Mouse (Mus musculus) ES-Bruce4 (cell line): Measurements from ENCODE around the gene Sgca. TPM values are rescaled to one million over a fixed set of nuclear protein-coding genes. Genes with fewer than 3 reads are reported as not detected.
"Not testable (repeated sequence)": the region's sequence is repeated elsewhere in the genome, so short reads cannot be mapped to it uniquely, and the experiment has no call there.

Experiments used
- H3K27ac ChIP-seq: 2 replicates; pipeline ENCODE4 v1.5.1; 2012; ENCODE audit warnings: low read length, inconsistent platforms; ENCODE audit not compliant: insufficient read depth
- H3K27me3 ChIP-seq: 2 replicates; pipeline ENCODE4 v1.6.1; 2012; ENCODE audit warnings: mild to moderate bottlenecking, low read length, inconsistent platforms; ENCODE audit not compliant: control insufficient read depth, poor library complexity, insufficient read depth, severe bottlenecking
- H3K36me3 ChIP-seq: 2 replicates; pipeline ENCODE4 v1.6.1; 2012; ENCODE audit warnings: inconsistent platforms, mild to moderate bottlenecking, low read length, moderate library complexity; ENCODE audit not compliant: control insufficient read depth, poor library complexity, insufficient read depth, severe bottlenecking
- H3K4me1 ChIP-seq: one replicate; pipeline ENCODE4 v1.8.1; 2011; ENCODE audit warnings: low read length; ENCODE audit not compliant: control insufficient read depth, insufficient read depth
- H3K4me3 ChIP-seq: 2 replicates; pipeline ENCODE4 v1.5.1; 2011; ENCODE audit warnings: low read depth, mild to moderate bottlenecking, low read length
- H3K9ac ChIP-seq: 2 replicates; pipeline ENCODE4 v1.6.1; 2012; ENCODE audit warnings: low read depth, mild to moderate bottlenecking, inconsistent platforms; ENCODE audit not compliant: poor library complexity, severe bottlenecking
- H3K9me3 ChIP-seq: replicated peaks from 2 replicates; pipeline ENCODE4 v1.6.1; 2012; ENCODE audit warnings: mild to moderate bottlenecking, low read length, inconsistent platforms; ENCODE audit not compliant: control insufficient read depth, poor library complexity, insufficient read depth, severe bottlenecking
- CTCF ChIP-seq: IDR thresholded peaks from one replicate; pipeline ENCODE4 v1.8.1; 2011; ENCODE audit warnings: low read depth, low read length
- EP300 ChIP-seq: IDR thresholded peaks from 2 replicates; pipeline ENCODE4 v1.6.1; 2011; ENCODE audit warnings: low read depth, low read length; ENCODE audit not compliant: insufficient read depth
- POLR2A ChIP-seq: IDR thresholded peaks from one replicate; pipeline ENCODE4 v1.8.1; 2011; ENCODE audit warnings: low read length; ENCODE audit not compliant: insufficient read depth
- polyA plus RNA-seq: library from polyadenylated mRNA; stranded (reverse); fragments of >200 nt; gene quantifications from 2 replicates; pipeline ENCODE4 v1.2.4, GENCODE M21; 2011; ENCODE audit warnings: low read depth; ENCODE audit not compliant: missing spikeins, insufficient read depth, insufficient read length

The Sgca gene
- polyA plus RNA-seq, 1 experiment: not detected

- Histone ChIP-seq H3K27me3 (no peaks in the 10 kb centered on the region), H3K4me1 (no peaks in the 10 kb centered on the region), H3K4me3 (no peak overlapping the region), H3K27ac (no peak overlapping the region), H3K9ac (no peak overlapping the region), H3K36me3 (no peaks in the 10 kb centered on the region), H3K9me3 (no peaks in the 10 kb centered on the region)
- TF ChIP-seq POLR2A (no peak), CTCF (no peak), EP300 (no peak)
These were observed 4.1 kb downstream of the Sgca start for GRCm38 (mm10) chr11:94971895-94972615.

DNA sequence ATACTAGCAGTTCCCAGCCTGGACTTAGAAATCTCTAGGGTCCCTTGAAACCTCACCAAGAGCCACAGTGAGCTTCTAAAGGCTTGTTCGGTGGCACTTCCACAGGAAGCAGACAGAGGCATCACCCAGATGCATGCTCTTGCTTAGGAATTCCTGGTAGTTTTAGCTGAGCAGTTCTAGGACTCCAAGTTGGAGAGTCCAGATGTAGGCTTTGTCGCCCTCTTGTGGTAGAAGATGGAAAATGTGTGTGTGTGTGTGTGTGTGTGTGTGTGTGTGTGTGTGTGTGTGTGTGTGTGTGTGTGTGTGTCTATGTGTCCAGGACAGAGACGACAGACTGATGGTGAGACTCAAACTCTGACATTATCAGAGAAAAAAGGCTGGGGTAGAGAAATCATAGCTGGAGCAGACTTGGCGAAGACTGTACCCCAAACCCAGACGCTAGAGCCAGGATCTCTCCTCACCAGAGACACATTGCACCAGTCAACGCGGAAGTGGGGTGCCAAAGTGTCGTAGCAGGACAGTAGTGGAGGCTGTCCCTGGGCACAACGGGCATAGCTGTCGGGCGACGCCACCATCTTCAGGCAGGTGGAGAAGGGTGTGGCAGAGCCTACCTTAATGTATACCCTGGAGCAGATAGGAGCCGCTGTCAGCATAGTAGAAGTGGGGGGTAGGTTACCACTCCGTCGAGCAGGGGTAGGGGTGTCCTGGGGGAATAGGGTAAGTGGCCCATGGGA lies 5.8 kb downstream of the Sgca start:
- no peak overlapping the region for H3K27ac ChIP-seq
- no peak overlapping the region for H3K9ac ChIP-seq
- no peak overlapping the region for H3K4me3 ChIP-seq
- H3K36me3 ChIP-seq: no peaks in the 10 kb centered on the region
- TF ChIP-seq CTCF: peak; percentile 30
- no peak for TF ChIP-seq POLR2A
- no peaks in the 10 kb centered on the region for H3K4me1 ChIP-seq
- H3K27me3 ChIP-seq: no peaks in the 10 kb centered on the region
- no peaks in the 10 kb centered on the region for H3K9me3 ChIP-seq

GRCm38 (mm10) chr11:94969709-94970108 lies 6.4 kb downstream of the Sgca start:
- H3K4me1 ChIP-seq, H3K9ac ChIP-seq, H3K9me3 ChIP-seq, H3K36me3 ChIP-seq, H3K4me3 ChIP-seq, H3K27ac ChIP-seq, H3K27me3 ChIP-seq: not testable (repeated sequence)

DNA sequence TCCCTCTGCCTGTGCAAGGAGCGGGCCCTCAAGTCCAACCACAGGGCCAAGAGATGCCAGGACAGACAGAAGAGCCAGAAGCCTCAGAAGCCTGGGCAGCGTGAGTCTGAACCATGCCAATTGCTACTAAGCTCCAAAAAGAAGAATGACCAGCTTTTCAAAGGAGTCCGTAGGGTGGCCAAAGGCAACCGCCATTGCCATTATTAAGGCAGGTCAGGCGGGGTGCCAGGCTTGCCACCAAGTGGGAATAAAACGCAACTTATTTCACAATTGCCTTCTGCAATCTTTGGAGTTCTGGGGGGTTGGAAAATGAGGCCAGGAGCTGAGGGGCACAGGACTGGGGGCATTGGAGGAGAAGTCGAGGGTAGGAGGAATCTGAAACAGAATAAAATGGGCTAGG lies 7.9 kb downstream of the Sgca start:
- Histone ChIP-seq H3K9me3 (no peaks in the 10 kb centered on the region), H3K27ac (no peak overlapping the region), H3K36me3 (no peaks in the 10 kb centered on the region), H3K4me1 (no peaks in the 10 kb centered on the region), H3K9ac (no peak overlapping the region), H3K27me3 (no peaks in the 10 kb centered on the region), H3K4me3 (no peak overlapping the region)
- TF ChIP-seq POLR2A (no peak), CTCF (no peak), EP300 (no peak)

DNA sequence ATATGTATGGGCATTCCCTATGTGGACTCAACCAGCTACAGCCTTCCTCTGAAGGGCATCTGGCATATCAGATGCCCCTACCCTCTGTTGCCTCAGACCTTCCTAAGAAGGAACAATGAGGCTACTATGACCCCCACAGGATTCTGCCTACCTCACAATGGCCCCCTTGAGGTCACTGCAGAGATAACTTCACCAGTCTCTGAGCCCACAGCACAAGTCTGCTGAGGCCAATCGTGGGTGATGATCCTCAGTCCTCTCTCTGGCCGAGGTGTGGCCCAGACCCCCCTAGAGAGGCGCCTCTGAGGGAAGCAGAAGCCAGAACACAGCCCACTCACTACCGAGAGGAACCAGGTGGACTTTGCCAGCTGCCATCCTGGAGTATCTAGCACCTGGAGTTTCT lies 8.7 kb downstream of the Sgca start, which contains the start of gene Hils1:
Hils1 (plus strand) TSS at position 175 of the 400 bp plus-strand sequence.
- Histone ChIP-seq H3K27ac (no peak within 1 kb of the TSS), H3K4me3 (no peak within 1 kb of the TSS), H3K9me3 (no peaks in the 10 kb centered on the region), H3K27me3 (no peaks in the 10 kb centered on the region), H3K4me1 (no peaks in the 10 kb centered on the region), H3K9ac (no peak within 1 kb of the TSS), H3K36me3 (no peaks in the 10 kb centered on the region)
- no peak for TF ChIP-seq CTCF
- TF ChIP-seq EP300: no peak
- TF ChIP-seq POLR2A: no peak

DNA sequence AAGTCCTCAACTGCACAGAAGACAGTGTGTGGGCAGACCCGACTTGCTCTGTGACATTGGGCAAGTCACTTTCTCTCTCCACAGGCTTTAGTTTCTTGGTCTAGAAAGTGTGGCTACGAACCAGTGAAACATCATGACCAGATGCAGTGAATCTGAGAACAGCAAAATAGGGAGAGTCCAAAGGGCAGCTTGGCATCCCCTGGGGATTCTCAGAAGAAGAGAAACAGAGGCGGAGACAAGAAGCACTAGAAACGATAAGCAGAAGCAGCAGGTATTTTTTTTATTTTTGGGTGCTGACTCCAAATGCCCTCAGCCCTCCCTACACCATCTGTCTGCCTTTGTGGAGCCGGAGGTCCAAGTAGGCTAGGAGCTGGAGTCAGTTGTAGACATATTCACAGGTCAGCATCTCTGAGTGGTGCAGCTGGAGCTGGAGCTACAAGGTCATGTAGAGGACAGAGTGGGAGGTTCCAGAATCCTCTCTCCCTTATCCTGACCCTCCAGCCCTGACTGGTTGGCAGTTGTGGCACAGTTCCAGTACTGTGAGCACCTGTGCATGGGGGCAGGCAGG lies 13.5 kb downstream of the Sgca start:
- Histone ChIP-seq H3K36me3 (no peaks in the 10 kb centered on the region), H3K27me3 (no peaks in the 10 kb centered on the region), H3K9me3 (no peaks in the 10 kb centered on the region), H3K4me1 (no peaks in the 10 kb centered on the region), H3K9ac (no peak overlapping the region), H3K27ac (no peak overlapping the region), H3K4me3 (no peak overlapping the region)
- TF ChIP-seq CTCF (no peak), EP300 (no peak), POLR2A (no peak)
